Mouse (Mus musculus): ENCODE measurements at regions not wholly inside any gene's neighbourhood (a gene's known extent, or its start where the extent isn't known, plus 50 kb on each side); places are given as distances from the start of the nearest gene placed in this dataset.
A peak's percentile ranks its signal among the peaks of the same experiment; 100 is the strongest.

DNA sequence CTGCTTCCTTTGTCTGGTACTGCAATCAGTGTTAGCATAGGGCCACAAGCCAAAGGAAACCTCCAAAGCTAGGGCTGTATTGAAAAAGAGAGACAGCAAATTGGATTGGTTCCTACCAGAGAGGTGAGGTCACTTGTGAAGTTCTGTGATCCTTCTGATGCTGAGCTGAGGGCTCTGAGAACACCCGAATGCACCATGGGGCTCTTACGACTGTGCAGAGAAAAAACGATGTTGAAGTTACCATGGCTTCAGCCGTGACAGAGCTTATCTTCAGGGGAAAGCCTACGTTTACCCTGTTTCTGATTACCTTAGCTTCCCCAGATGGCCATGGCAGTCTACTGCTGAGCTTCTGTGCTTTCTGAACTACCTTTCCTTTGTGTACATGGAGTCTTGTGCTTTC, 53.9 kb upstream of the Fmo9 start:
- H3K36me3 ChIP-seq (replicated peaks) = no peaks in the 10 kb centered on the region
- ATAC-seq (replicated peaks) = peak; percentile 73; the same call in 1 of the 2 replicates
- no peak overlapping the region for H3K4me2 ChIP-seq
- H3K9ac ChIP-seq = no peak overlapping the region
- no peak overlapping the region for H3K4me3 ChIP-seq
- H3K4me1 ChIP-seq = no peaks in the 10 kb centered on the region
- no peak overlapping the region for H3K27ac ChIP-seq
- no peaks in the 10 kb centered on the region for H3K9me3 ChIP-seq
- WGBS = 70% methylated on average over 5 of the region's 5 CpGs
- no peaks in the 10 kb centered on the region for H3K27me3 ChIP-seq (replicated peaks)

DNA sequence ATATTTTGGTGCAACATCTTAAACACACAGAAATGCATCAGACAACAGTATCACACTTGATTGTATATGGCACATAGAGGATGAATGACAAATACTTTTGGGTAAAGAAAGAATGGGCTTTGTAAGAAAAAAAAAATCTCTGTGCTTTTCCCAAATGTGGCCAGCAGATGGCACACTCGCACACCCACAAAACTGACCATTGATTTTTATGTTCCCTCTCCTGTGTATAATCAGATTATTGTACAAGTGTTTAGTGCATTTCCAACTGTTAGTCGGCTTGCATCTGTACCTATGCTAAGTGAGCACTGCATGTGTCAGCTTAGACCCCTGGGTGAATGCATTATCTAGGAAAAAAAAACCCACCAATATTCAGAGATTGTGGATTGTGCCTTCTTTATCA, 56.4 kb upstream of the Fmo9 start:
- Histone ChIP-seq H3K4me2 (no peak overlapping the region), H3K4me3 (no peak overlapping the region), H3K4me1 (no peaks in the 10 kb centered on the region), H3K27me3 (replicated peaks) (no peaks in the 10 kb centered on the region), H3K9ac (no peak overlapping the region), H3K9me3 (no peaks in the 10 kb centered on the region), H3K36me3 (replicated peaks) (no peaks in the 10 kb centered on the region), H3K27ac (no peak overlapping the region)
- 3% methylated on average over 2 of the region's 2 CpGs for WGBS
- ATAC-seq (replicated peaks) = no peak

DNA sequence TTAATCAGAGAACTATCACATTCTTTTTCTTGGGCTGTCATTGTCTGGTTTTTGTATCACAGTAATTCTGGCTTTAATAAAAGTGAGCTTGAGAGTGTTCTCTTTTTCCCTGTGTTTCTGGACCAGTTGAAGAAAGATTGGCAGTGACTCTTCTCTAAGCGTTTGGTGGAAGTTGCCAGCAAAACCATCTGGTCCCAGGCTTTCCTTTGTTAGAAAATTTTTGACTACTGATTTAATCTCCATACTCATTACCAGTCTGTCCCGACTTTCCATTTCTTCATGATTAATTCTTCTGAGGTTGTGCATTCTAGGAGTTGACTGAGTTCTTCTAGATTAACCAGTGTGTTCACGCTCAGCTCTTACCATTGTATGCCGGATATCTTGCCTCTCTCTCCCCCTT, 68.6 kb upstream of the Fmo9 start:
- Histone ChIP-seq H3K27ac (no peak overlapping the region), H3K4me3 (no peak overlapping the region), H3K27me3 (replicated peaks) (no peaks in the 10 kb centered on the region), H3K9me3 (no peaks in the 10 kb centered on the region), H3K4me2 (no peak overlapping the region), H3K36me3 (replicated peaks) (no peaks in the 10 kb centered on the region), H3K9ac (no peak overlapping the region), H3K4me1 (no peaks in the 10 kb centered on the region)
- WGBS = 64% methylated on average over 4 of the region's 4 CpGs
- ATAC-seq (replicated peaks) = no peak

DNA sequence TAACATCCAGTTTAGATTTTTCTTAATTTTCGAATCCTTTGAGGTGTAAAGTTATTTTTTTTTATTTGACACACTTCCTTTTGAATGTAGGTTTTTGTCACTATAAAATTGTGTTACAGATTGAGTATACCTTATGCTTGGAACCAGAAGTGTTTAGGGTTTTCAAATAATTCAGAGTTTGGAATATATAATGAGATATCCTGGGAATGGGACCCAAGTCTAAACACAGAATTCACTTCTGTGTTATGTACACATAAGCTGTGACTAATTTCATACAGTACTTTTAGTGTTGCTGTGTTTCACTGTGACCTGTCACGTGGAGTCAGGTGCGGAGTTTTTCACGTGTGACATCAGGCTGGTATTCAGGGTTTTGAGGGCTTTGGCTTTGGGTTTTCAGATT, 69.1 kb upstream of the Fmo9 start:
- H3K27me3 ChIP-seq (replicated peaks) = no peaks in the 10 kb centered on the region
- 84% methylated on average over 4 of the region's 4 CpGs for WGBS
- H3K9me3 ChIP-seq = no peaks in the 10 kb centered on the region
- H3K36me3 ChIP-seq (replicated peaks) = no peaks in the 10 kb centered on the region
- no peak overlapping the region for H3K9ac ChIP-seq
- no peak overlapping the region for H3K4me3 ChIP-seq
- H3K27ac ChIP-seq = no peak overlapping the region
- no peak for ATAC-seq (replicated peaks)
- no peak overlapping the region for H3K4me2 ChIP-seq
- H3K4me1 ChIP-seq = no peaks in the 10 kb centered on the region

DNA sequence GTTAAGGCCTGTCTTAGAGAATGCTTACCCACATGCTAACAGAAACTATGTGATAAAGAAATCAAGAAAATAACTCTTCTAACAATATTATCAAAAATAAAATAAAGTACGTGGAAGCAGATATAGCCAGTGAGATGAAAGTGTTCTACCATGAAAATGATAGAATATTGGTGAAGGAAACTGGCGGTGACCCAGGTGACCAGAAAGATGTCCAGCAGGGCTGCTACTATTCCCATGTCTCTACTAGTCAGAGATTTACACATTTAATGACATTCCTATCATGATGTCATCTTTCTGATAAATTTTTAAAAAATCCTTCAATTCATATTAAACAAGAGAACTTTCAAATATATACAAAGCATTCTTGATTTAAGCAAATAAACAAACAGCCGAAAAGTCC, 69.8 kb upstream of the Fmo9 start:
- Histone ChIP-seq H3K4me3 (no peak overlapping the region), H3K9me3 (no peaks in the 10 kb centered on the region), H3K36me3 (replicated peaks) (no peaks in the 10 kb centered on the region), H3K4me2 (no peak overlapping the region), H3K4me1 (no peaks in the 10 kb centered on the region), H3K27ac (no peak overlapping the region), H3K9ac (no peak overlapping the region), H3K27me3 (replicated peaks) (no peaks in the 10 kb centered on the region)
- 91% methylated on average over 3 of the region's 3 CpGs for WGBS
- no peak for ATAC-seq (replicated peaks)

DNA sequence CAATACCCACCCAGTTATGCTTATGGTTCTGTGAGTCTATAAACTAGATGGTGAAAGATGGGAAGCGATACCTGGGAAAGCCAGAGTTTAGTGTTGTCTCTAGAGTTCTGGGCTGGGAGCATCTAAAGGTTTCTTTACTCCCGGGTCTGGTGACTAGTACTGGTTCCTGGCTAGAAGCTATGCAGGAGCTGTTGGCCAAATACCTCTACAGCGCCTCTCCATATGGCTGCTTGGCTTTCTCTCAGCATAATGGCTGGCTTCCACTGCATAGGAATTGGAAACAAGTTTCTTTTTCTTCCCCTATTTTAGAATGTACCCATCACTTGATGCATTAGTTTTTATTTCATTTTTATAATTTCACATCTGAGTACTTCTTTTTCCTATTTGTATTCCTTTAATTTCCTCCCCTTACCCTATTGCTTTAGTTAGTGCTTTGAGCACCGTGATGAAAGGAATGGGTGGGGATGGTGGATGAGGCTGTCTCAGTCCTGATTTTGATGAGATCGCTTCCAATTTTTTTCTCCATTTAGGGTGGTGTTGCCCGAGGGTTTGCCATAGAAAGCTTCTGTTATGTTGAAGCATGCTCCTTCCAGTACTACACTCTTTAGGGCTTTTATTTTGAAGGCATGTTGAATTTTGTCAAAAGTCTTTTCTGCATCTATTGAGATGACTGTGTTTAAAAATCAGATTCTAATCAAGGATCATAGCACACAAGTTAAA, 71.5 kb upstream of the Fmo9 start:
- H3K4me3 ChIP-seq = no peak overlapping the region
- no peaks in the 10 kb centered on the region for H3K4me1 ChIP-seq
- no peaks in the 10 kb centered on the region for H3K9me3 ChIP-seq
- WGBS = 85% methylated on average over 6 of the region's 6 CpGs
- H3K9ac ChIP-seq = no peak overlapping the region
- no peak overlapping the region for H3K4me2 ChIP-seq
- no peak overlapping the region for H3K27ac ChIP-seq
- H3K36me3 ChIP-seq (replicated peaks) = no peaks in the 10 kb centered on the region
- ATAC-seq (replicated peaks) = no peak
- no peaks in the 10 kb centered on the region for H3K27me3 ChIP-seq (replicated peaks)

DNA sequence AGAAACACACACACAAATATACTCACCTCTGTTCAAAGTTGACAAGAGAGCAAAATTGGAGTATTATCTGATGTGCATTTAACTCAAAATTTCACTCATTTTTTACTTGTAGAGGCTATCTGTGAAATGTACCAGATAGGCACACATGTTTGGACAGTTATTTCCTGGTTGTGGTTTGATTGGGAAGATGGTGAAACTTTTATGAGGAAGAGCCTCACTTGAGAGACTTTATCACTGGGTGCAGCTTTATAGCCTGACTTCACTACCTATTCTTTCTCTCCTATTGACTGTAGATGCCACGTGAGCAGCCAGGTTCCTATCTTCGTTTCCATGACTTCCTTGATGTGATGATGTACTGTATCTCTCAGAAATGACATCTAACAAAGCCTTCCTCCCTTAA, 77.3 kb upstream of the Fmo9 start:
- Histone ChIP-seq H3K36me3 (replicated peaks) (no peaks in the 10 kb centered on the region), H3K4me1 (no peaks in the 10 kb centered on the region), H3K9ac (no peak overlapping the region), H3K27ac (no peak overlapping the region), H3K27me3 (replicated peaks) (no peaks in the 10 kb centered on the region), H3K4me2 (no peak overlapping the region), H3K4me3 (no peak overlapping the region), H3K9me3 (no peaks in the 10 kb centered on the region)
- WGBS = 73% methylated on average over 2 of the region's 2 CpGs
- ATAC-seq (replicated peaks) = no peak

DNA sequence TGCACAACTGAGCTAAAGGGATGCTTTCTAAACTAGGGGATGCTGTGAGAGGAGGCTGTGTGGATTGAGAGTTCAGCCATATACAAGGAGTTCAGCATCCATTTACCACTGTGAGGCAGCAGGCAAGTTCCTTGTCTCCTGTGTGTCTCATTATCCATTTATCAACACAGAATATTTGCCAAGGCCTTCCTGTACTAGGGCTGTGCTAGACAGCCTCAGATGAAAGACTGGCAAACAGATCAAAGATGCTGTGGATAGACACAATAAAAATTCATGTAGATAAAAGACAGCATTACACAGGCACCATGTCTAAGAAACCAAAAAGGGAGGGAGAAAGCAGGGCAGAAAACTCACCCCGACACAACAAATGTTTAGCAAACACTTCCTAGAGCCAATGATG, 91.5 kb upstream of the Fmo9 start:
- Histone ChIP-seq H3K9me3 (no peaks in the 10 kb centered on the region), H3K4me1 (no peaks in the 10 kb centered on the region), H3K9ac (no peak overlapping the region), H3K4me2 (no peak overlapping the region), H3K27ac (no peak overlapping the region), H3K36me3 (replicated peaks) (no peaks in the 10 kb centered on the region), H3K4me3 (no peak overlapping the region), H3K27me3 (replicated peaks) (no peaks in the 10 kb centered on the region)
- 73% methylated on average over 1 of the region's 1 CpGs for WGBS
- peak; percentile 66 for ATAC-seq (replicated peaks)

DNA sequence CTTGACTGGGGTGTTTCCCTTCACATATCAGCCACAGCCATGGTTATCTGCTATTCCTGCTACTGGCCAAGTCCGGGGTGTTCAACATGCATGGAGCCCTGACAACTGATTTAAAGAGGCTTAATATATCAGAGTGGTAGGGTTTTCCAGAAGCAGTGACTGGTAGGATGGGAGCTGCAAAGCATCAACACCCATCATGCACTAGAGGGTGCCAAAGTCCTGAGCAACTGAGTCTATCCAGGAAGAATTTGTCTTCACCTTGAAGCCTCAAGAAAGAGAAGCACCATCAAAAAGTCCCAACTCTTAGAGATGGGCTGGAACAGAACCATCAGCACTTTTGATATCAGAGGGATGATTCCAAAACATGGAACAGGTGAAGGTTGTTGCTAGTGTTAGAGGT, 100.5 kb upstream of the Fmo9 start:
- 70% methylated on average over 1 of the region's 1 CpGs for WGBS
- no peak overlapping the region for H3K4me3 ChIP-seq
- no peak overlapping the region for H3K27ac ChIP-seq
- H3K36me3 ChIP-seq (replicated peaks) = no peaks in the 10 kb centered on the region
- H3K4me2 ChIP-seq = no peak overlapping the region
- H3K27me3 ChIP-seq (replicated peaks) = no peaks in the 10 kb centered on the region
- no peak; the same call in 1 of the 2 replicates for ATAC-seq (replicated peaks)
- H3K9me3 ChIP-seq = no peaks in the 10 kb centered on the region
- H3K4me1 ChIP-seq = no peaks in the 10 kb centered on the region
- no peak overlapping the region for H3K9ac ChIP-seq

DNA sequence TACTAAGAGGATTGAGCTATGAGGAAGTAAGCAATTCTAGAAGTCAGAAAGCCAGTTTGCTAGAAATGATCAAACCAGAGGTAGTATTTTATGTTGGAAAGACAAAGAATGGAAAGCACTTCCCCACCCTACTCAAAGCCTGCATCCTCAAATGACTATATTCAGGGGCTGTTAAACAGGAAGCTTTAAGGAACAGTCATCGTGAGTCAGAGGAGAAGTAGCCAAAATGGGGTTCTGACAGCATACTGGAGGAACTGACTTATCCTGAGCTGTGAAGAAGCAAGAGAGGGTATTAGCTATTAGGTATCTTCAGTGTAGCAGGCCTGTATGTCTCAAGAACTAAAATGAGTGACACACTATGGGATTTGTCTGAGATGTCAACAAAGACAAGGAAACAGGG, 106.3 kb upstream of the Fmo9 start:
- WGBS = 95% methylated on average over 1 of the region's 1 CpGs
- ATAC-seq (replicated peaks) = no peak
- no peak overlapping the region for H3K4me2 ChIP-seq

DNA sequence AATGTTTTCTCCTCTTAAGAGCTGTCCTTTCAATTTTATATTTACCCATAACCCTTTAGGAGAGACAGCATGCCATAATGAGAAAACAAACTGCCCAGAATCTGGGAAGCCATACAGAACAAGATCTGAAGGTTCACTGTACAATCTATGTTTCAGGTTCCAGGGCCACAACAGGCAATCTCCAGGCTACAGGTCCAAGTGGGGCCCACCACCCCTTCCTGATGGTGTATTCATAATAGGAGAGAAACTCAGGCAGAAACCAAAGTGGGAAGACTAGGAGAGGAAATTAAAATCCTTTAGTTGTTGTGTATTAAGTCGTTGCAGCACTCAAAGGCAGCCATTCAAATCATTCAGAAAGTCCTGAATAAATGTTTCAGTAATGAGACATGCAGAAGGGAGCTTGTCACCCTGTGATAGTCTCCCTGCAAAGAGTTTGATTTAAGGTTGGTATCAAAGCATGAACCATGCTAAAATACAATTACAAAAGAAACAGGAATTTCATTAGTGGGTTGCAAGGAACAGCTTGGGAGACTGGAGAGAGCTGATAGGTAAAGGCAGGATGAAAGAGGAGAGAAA, 107.3 kb upstream of the Fmo9 start:
- no peak; the same call in 1 of the 2 replicates for ATAC-seq (replicated peaks)
- Histone ChIP-seq H3K36me3 (replicated peaks) (no peaks in the 10 kb centered on the region), H3K27me3 (replicated peaks) (no peaks in the 10 kb centered on the region), H3K4me3 (no peak overlapping the region), H3K27ac (no peak overlapping the region), H3K4me2 (no peak overlapping the region), H3K9me3 (no peaks in the 10 kb centered on the region), H3K4me1 (peaks cover 6% of the 10 kb centered on the region; the same call in 1 of the 2 replicates), H3K9ac (no peak overlapping the region)
- 24% methylated on average over 1 of the region's 1 CpGs for WGBS

More for the DNA sequence above, 106.3 kb upstream of the Fmo9 start:
- Histone ChIP-seq H3K9ac (no peak overlapping the region), H3K4me1 (peaks cover 6% of the 10 kb centered on the region; the same call in 1 of the 2 replicates), H3K27ac (no peak overlapping the region), H3K9me3 (no peaks in the 10 kb centered on the region), H3K27me3 (replicated peaks) (no peaks in the 10 kb centered on the region), H3K36me3 (replicated peaks) (no peaks in the 10 kb centered on the region), H3K4me3 (no peak overlapping the region)

DNA sequence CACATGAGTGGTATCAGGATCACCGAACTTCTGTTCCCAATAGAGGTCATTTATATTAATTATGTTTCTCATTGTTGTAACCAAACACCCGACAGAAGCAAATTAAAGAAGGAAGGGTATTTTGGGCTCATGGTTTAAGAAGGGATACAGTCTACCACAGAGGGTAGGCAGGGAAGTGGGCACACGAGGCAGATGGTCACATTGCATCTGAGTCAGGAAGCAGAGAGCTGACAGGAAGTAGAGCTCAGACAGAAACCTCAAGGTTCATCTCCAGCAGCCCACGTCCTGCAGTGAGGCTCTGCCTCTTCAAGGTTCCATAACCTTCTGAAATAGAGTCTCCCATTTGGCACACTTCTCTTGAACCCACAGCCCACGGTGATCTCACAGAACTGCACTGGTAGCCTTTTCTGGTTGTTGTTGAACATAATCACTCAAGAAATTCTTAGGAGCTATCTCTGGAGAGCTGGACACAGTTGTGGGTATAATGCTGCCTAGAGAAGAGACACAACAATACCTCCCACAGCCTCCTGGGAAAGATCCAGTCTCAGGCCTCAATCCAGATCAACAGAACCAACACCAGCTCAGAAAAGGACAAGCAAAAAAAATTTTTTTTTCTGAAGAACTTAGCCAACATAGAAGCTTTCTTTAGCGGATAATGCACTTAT, 111.5 kb upstream of the Fmo9 start:
- no peaks in the 10 kb centered on the region for H3K27me3 ChIP-seq (replicated peaks)
- no peaks in the 10 kb centered on the region for H3K9me3 ChIP-seq
- no peak overlapping the region for H3K4me2 ChIP-seq
- H3K4me3 ChIP-seq = no peak overlapping the region
- H3K9ac ChIP-seq = no peak overlapping the region
- H3K36me3 ChIP-seq (replicated peaks) = no peaks in the 10 kb centered on the region
- WGBS = 86% methylated on average over 6 of the region's 6 CpGs
- H3K4me1 ChIP-seq = peaks cover 12% of the 10 kb centered on the region; the same call in 1 of the 2 replicates
- no peak for ATAC-seq (replicated peaks)
- no peak overlapping the region for H3K27ac ChIP-seq

DNA sequence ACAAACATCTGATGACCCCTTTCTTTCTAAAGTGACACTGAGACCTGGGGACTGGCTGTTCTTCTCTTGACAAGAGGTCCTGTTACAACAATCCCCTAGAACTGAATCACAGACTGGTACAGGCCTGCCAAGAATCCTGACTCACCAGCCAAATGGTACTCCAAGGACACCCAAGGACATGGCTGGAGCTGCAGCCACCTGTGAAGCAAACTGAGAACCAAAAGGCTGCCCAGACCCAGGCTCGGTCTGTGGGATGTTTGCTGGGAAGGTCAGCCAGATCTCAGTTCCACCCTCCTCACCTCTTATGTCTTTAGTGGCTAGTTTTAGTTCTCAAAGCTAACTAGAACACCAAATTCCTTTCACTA, 112.1 kb upstream of the Fmo9 start:
- Histone ChIP-seq H3K9me3 (no peaks in the 10 kb centered on the region), H3K9ac (no peak overlapping the region), H3K27ac (no peak overlapping the region), H3K4me1 (peaks cover 12% of the 10 kb centered on the region; the same call in 1 of the 2 replicates), H3K27me3 (replicated peaks) (no peaks in the 10 kb centered on the region), H3K36me3 (replicated peaks) (no peaks in the 10 kb centered on the region), H3K4me3 (no peak overlapping the region), H3K4me2 (no peak overlapping the region)
- 77% methylated on average over 1 of the region's 1 CpGs for WGBS
- ATAC-seq (replicated peaks) = no peak

All from midbrain, embryonic 15.5 days (tissue).